Mouse (Mus musculus): Measurements from ENCODE around the gene Mbd5.

DNA sequence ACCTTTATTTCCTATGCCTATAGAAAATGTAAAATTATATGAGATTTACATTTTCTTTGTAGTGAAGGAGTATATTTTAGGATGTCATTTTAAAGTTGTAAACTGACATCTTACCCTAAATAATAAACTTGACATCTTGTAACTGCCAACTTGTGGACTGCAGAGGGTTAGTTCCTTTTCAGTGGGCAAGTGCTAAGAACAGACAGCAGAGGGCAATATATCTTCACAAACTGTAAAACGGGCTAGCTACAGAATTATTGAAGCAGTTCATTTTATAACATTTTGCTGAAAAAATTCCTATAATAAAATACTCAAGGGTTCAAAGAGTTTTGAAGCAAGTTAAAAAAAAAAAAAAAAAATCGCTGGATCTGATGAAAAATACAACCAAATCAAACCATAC, 40.4 kb upstream of the Mbd5 start:
- TF ChIP-seq EP300 (IDR thresholded peaks at IDR 0.05) (no peak), CTCF (IDR thresholded peaks at IDR 0.05) (peak; percentile 70)

Measured in lung, postnatal 0 days (tissue).